Mouse (Mus musculus): Measurements from ENCODE around the gene Pdc. TPM values are rescaled to one million over a fixed set of nuclear protein-coding genes. Genes with fewer than 3 reads are reported as not detected.

Gene Pdc
- polyA plus RNA-seq (2014; fragmentation: Illumina TruSeq; extraction: RNeasy Lipid Tissue Mini Kit (QIAGEN cat#74804)): not detected

GRCm38 (mm10) chr1:150319205-150319604 lies at the start of gene Pdc:
Gene Pdc, plus strand, starts transcription at chr1:150319417.

Other genes with a start within 250 kb of the Pdc start
- 1.4 TPM for gene Ptgs2, start 219.4 kb upstream of the Pdc start, polyA plus RNA-seq (2014; fragmentation: Illumina TruSeq; extraction: RNeasy Lipid Tissue Mini Kit (QIAGEN cat#74804))
- 198 TPM for gene Tpr, start 73.4 kb downstream of the Pdc start, polyA plus RNA-seq (2014; fragmentation: Illumina TruSeq; extraction: RNeasy Lipid Tissue Mini Kit (QIAGEN cat#74804))
- gene Odr4, start 73.7 kb downstream of the Pdc start, polyA plus RNA-seq (2014; fragmentation: Illumina TruSeq; extraction: RNeasy Lipid Tissue Mini Kit (QIAGEN cat#74804)): 130 TPM
- gene Prg4, start 146.7 kb downstream of the Pdc start, polyA plus RNA-seq (2014; fragmentation: Illumina TruSeq; extraction: RNeasy Lipid Tissue Mini Kit (QIAGEN cat#74804)): 14.0 TPM

Data from ovary, adult 10 weeks (tissue).